Mouse (Mus musculus): Measurements from ENCODE around the gene A530016L24Rik. TPM values are rescaled to one million over a fixed set of nuclear protein-coding genes. Genes with fewer than 3 reads are reported as not detected.

Gene A530016L24Rik
- polyA plus RNA-seq, 1 experiment from 2014 or later: 0.10 TPM

- H3K9me3 ChIP-seq: no peaks in the 10 kb centered on the region
- H3K27ac ChIP-seq: no peak overlapping the region
- peaks cover 3% of the 10 kb centered on the region; the same call in 1 of the 2 replicates for H3K4me1 ChIP-seq
- H3K4me3 ChIP-seq: no peak overlapping the region
- 84% methylated on average over 9 of the region's 9 CpGs for WGBS
- ATAC-seq (ENCODE audit: insufficient number of reproducible peaks, insufficient read depth, low FRiP score, low TSS enrichment, low read depth): no peak
- no peaks in the 10 kb centered on the region for H3K36me3 ChIP-seq
- no peak overlapping the region for H3K9ac ChIP-seq
- H3K27me3 ChIP-seq: no peaks in the 10 kb centered on the region
- H3K4me2 ChIP-seq: no peak overlapping the region
Measured at GRCm38 (mm10) chr12:112538356-112538755, 49.1 kb downstream of the A530016L24Rik start.

DNA sequence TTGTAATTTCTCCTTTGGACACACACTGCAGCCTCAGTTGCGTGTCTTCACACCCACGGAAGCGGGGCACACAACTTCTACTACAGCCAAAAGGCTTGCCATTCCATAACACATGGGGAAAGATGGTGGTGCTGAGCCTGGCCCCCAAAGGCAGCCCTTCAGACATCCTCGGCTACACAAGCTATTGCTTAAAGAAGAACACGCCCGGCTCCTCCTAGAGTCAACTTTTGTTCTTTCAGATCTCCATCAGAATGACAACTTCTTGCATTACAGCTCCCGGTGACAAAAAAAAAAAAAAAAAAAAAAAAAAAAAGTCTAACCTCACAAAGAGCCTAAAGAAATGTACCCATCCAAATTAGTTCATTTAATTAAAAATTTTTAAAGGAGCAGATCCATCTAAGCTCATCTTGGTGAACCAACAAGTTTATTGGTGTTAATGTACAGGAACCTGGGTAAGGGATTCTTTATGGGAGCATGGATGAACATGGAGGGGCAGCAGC lies 50.3 kb downstream of the A530016L24Rik start:
- no peak overlapping the region for H3K4me3 ChIP-seq
- 87% methylated on average over 7 of the region's 7 CpGs for WGBS
- no peak for ATAC-seq (ENCODE audit: insufficient number of reproducible peaks, insufficient read depth, low FRiP score, low TSS enrichment, low read depth)

GRCm38 (mm10) chr12:112540321-112540720 lies 51.1 kb downstream of the A530016L24Rik start:
- Histone ChIP-seq H3K4me3 (no peak overlapping the region), H3K36me3 (no peaks in the 10 kb centered on the region), H3K4me1 (peaks cover 7% of the 10 kb centered on the region), H3K27ac (no peak overlapping the region), H3K4me2 (no peak overlapping the region), H3K27me3 (no peaks in the 10 kb centered on the region), H3K9ac (no peak overlapping the region), H3K9me3 (no peaks in the 10 kb centered on the region)
- no peak for ATAC-seq (ENCODE audit: insufficient number of reproducible peaks, insufficient read depth, low FRiP score, low TSS enrichment, low read depth)
- WGBS: 84% methylated on average over 12 of the region's 12 CpGs

More for the DNA sequence above, 50.3 kb downstream of the A530016L24Rik start:
- Histone ChIP-seq H3K9ac (no peak overlapping the region), H3K4me2 (no peak overlapping the region), H3K27ac (no peak overlapping the region), H3K9me3 (no peaks in the 10 kb centered on the region), H3K27me3 (no peaks in the 10 kb centered on the region), H3K4me1 (peaks cover 3% of the 10 kb centered on the region; the same call in 1 of the 2 replicates), H3K36me3 (no peaks in the 10 kb centered on the region)

DNA sequence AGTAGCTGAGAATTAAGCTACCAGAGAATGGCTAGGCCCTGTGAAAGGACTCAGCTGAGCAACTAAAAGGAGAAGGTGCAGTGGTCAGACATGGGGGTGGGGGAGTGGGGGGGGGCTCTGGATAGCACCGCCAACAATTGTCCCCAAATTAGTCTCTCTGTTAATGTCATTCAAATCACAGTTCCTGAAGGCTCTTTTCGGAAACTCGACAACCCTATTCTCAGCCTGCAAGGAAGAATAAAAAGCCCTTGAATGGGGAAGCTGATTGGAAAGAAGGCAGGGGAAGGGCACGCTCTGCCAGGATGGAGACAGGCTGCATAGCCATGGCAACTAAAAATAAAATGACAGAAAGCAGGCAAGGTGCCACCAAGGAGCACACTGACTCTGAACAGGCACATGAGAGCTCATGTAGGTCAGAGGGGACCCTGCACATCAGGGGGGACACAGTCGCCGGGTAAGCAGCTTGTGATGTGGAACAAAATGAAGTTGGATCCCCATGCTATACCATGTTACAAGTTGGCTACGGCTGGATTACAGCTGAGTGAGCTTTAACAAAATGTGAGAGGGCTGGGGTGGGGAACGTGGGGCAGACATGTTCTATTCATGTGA lies 52.3 kb downstream of the A530016L24Rik start:
- no peak overlapping the region for H3K4me3 ChIP-seq
- no peaks in the 10 kb centered on the region for H3K36me3 ChIP-seq
- no peak overlapping the region for H3K4me2 ChIP-seq
- H3K4me1 ChIP-seq: peaks cover 9% of the 10 kb centered on the region
- H3K27me3 ChIP-seq: no peaks in the 10 kb centered on the region
- no peaks in the 10 kb centered on the region for H3K9me3 ChIP-seq
- WGBS: 64% methylated on average over 8 of the region's 8 CpGs
- H3K9ac ChIP-seq: no peak overlapping the region
- ATAC-seq (ENCODE audit: insufficient number of reproducible peaks, insufficient read depth, low FRiP score, low TSS enrichment, low read depth): no peak
- no peak overlapping the region for H3K27ac ChIP-seq

DNA sequence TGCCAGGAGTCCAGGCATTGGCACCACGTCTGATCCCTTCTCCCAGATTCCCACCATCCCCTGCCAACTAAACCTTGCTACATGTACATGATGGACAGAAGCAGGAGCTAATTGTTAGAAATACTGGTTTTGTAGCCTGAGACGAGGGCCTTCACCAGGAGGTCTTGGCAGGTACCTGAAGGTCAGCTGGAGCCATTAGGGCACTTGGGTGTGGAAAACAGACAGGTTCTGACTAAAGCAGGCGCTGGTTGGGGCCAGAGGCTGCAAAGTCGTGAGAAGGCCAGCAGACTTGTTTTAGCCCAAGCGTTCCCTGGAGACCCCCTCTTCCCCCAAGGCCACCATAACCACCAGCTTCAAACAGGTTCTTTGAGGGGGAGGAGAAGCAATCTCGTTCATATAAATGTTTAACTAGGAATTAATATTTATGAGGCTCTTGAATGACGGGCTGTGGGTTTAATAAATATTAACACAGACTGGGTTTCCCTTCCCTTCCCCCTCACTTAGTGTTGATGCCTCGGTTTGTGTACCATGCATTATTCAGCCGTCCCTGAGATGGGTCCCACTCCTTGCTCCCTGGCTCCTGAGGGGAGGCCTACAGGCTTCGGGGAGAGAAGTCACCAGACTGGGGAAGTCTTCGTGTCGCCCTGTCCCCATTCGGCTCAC lies 53.1 kb downstream of the A530016L24Rik start:
- H3K36me3 ChIP-seq: no peaks in the 10 kb centered on the region
- no peak overlapping the region for H3K4me3 ChIP-seq
- WGBS: 67% methylated on average over 13 of the region's 13 CpGs
- H3K4me2 ChIP-seq: no peak overlapping the region
- H3K4me1 ChIP-seq: peaks cover 9% of the 10 kb centered on the region
- no peaks in the 10 kb centered on the region for H3K27me3 ChIP-seq
- H3K27ac ChIP-seq: no peak overlapping the region
- ATAC-seq (ENCODE audit: insufficient number of reproducible peaks, insufficient read depth, low FRiP score, low TSS enrichment, low read depth): no peak
- no peaks in the 10 kb centered on the region for H3K9me3 ChIP-seq
- peak overlapping the region; percentile 32; the same call in 1 of the 2 replicates for H3K9ac ChIP-seq

DNA sequence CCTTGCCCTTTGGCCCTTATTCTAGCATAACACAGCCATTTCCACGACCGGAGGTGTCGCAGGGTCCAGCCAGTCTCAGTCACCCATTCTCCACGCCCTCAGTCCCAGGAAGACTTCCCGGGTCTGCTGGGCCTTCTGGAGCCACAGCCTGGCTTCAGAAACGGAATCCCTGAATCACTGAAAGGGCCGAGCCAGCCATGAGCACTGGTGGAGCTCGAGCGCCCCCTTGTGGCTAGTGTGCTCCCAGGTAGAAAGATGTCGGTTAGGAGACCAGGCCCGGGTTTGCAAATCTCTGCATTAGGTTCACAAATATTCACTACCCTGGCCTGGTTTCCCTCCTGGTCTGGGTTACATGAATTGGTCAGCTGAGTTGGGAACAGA lies 53.7 kb downstream of the A530016L24Rik start:
- Histone ChIP-seq H3K27ac (no peak overlapping the region), H3K36me3 (no peaks in the 10 kb centered on the region), H3K4me2 (no peak overlapping the region), H3K9me3 (no peaks in the 10 kb centered on the region), H3K4me1 (peaks cover 9% of the 10 kb centered on the region), H3K4me3 (no peak overlapping the region), H3K27me3 (no peaks in the 10 kb centered on the region), H3K9ac (peak overlapping the region; percentile 32)
- no peak for ATAC-seq (ENCODE audit: insufficient number of reproducible peaks, insufficient read depth, low FRiP score, low TSS enrichment, low read depth)
- 5% methylated on average over 11 of the region's 11 CpGs for WGBS

GRCm38 (mm10) chr12:112543941-112544340 lies 54.7 kb downstream of the A530016L24Rik start:
- H3K4me3 ChIP-seq: no peak overlapping the region
- no peak for ATAC-seq (ENCODE audit: insufficient number of reproducible peaks, insufficient read depth, low FRiP score, low TSS enrichment, low read depth)
- no peak overlapping the region for H3K27ac ChIP-seq
- no peak overlapping the region for H3K4me2 ChIP-seq
- WGBS: 62% methylated on average over 9 of the region's 9 CpGs
- H3K9ac ChIP-seq: no peak overlapping the region
- H3K27me3 ChIP-seq: no peaks in the 10 kb centered on the region
- no peaks in the 10 kb centered on the region for H3K9me3 ChIP-seq
- H3K4me1 ChIP-seq: peaks cover 9% of the 10 kb centered on the region
- no peaks in the 10 kb centered on the region for H3K36me3 ChIP-seq

- WGBS: 20% methylated on average over 12 of the region's 12 CpGs
- no peaks in the 10 kb centered on the region for H3K27me3 ChIP-seq
- H3K9me3 ChIP-seq: no peaks in the 10 kb centered on the region
- H3K9ac ChIP-seq: no peak overlapping the region
- no peaks in the 10 kb centered on the region for H3K36me3 ChIP-seq
- no peak for ATAC-seq (ENCODE audit: insufficient number of reproducible peaks, insufficient read depth, low FRiP score, low TSS enrichment, low read depth)
- H3K4me2 ChIP-seq: no peak overlapping the region
- peaks cover 9% of the 10 kb centered on the region for H3K4me1 ChIP-seq
- no peak overlapping the region for H3K4me3 ChIP-seq
- H3K27ac ChIP-seq: no peak overlapping the region
Measured at GRCm38 (mm10) chr12:112544946-112545701, 55.9 kb downstream of the A530016L24Rik start.

- Histone ChIP-seq H3K27me3 (no peaks in the 10 kb centered on the region), H3K4me3 (no peak overlapping the region), H3K27ac (no peak overlapping the region), H3K9ac (no peak overlapping the region), H3K36me3 (no peaks in the 10 kb centered on the region), H3K4me1 (peaks cover 9% of the 10 kb centered on the region), H3K9me3 (no peaks in the 10 kb centered on the region), H3K4me2 (no peak overlapping the region)
- 92% methylated on average over 8 of the region's 8 CpGs for WGBS
- ATAC-seq (ENCODE audit: insufficient number of reproducible peaks, insufficient read depth, low FRiP score, low TSS enrichment, low read depth): no peak
Measured at GRCm38 (mm10) chr12:112546110-112546509, 56.9 kb downstream of the A530016L24Rik start.

DNA sequence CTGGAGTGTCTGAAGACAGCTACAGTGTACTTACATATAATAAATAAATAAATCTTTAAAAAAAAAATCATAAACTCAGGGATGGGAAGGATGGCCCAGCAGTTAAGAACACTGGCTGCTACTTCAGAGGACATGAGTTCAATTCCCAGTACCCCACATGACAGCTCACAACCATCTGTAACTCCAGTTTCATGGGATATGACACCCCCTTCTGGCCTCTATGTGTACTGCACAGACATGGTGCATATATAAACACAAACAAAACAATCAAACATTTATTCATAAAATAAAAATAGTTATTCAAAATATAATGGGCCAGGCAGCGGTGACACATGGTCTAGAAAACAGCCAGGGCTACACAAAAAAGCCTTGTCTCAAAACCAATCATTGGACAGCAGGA lies 60.0 kb downstream of the A530016L24Rik start:
- H3K36me3 ChIP-seq: no peaks in the 10 kb centered on the region
- H3K27ac ChIP-seq: no peak overlapping the region
- no peaks in the 10 kb centered on the region for H3K27me3 ChIP-seq
- H3K4me1 ChIP-seq: peaks cover 12% of the 10 kb centered on the region
- ATAC-seq (ENCODE audit: insufficient number of reproducible peaks, insufficient read depth, low FRiP score, low TSS enrichment, low read depth): no peak
- no peak overlapping the region for H3K4me2 ChIP-seq
- H3K4me3 ChIP-seq: no peak overlapping the region
- no peak overlapping the region for H3K9ac ChIP-seq
- 94% methylated on average over 1 of the region's 1 CpGs for WGBS
- no peaks in the 10 kb centered on the region for H3K9me3 ChIP-seq
